Mouse (Mus musculus) macrophage (primary cell): ENCODE measurements around the gene Tmem170b. TPM values are rescaled to one million over a fixed set of nuclear protein-coding genes. Genes with fewer than 3 reads are reported as not detected.

Experiments
- H3K27ac ChIP-seq: fragments of 350-480 bp; formaldehyde crosslinking; 2 replicates; pipeline ENCODE4 v1.9.0; 2021
- H3K36me3 ChIP-seq: fragments of 350-480 bp; formaldehyde crosslinking; 2 replicates; pipeline ENCODE4 v1.9.0; 2021; ENCODE audit errors: inconsistent target
- H3K4me3 ChIP-seq: fragments of 350-480 bp; formaldehyde crosslinking; 2 replicates; pipeline ENCODE4 v1.9.0; 2021; ENCODE audit errors: inconsistent target
- H3K79me2 ChIP-seq: fragments of 350-480 bp; formaldehyde crosslinking; 2 replicates; pipeline ENCODE4 v1.9.0; 2021; ENCODE audit errors: inconsistent target
- WGBS: methylation state at CpG from one replicate; pipeline ENCODE4 v1.1.7; 2026; ENCODE audit warnings: inconsistent platforms; ENCODE audit not compliant: missing documents; 5-methylcytosine and 5-hydroxymethylcytosine counted together
- polyA plus RNA-seq: library from polyadenylated mRNA; stranded (reverse); fragments of 250-400 nt; gene quantifications from 3 replicates; pipeline ENCODE4 v1.2.4, GENCODE M21; 2018; ENCODE audit warnings: inconsistent platforms
- total RNA-seq, 78 experiments: library from RNA; depleted of rRNA; stranded (reverse); fragments of 250-400 nt; gene quantifications; 1 replicate in 9 of 78; 2 replicates in 24 of 78; 3 replicates in 43 of 78; 4 replicates in 2 of 78; pipeline ENCODE4 v1.2.4; 2018; ENCODE audit warnings: inconsistent platforms in 56 of 78

Tmem170b gene
- total RNA-seq (2018; cell fraction: chromatin; rRNA removed), result 10 to 100 TPM in 22 of 26 experiments, 1 to 10 TPM in 4; 4.7 to 55.0 (median 31.1) TPM
- 10 to 100 TPM; 19.7 to 37.9 (median 32.2) TPM for total RNA-seq (2018; cell fraction: cytosol; rRNA removed)
- 10 to 100 TPM; 16.1 to 78.5 (median 48.6) TPM for total RNA-seq (2018; cell fraction: nucleus; rRNA removed)
- polyA plus RNA-seq, result 11.1 to 15.2 TPM (median 13.8 TPM) in 3 replicates

DNA sequence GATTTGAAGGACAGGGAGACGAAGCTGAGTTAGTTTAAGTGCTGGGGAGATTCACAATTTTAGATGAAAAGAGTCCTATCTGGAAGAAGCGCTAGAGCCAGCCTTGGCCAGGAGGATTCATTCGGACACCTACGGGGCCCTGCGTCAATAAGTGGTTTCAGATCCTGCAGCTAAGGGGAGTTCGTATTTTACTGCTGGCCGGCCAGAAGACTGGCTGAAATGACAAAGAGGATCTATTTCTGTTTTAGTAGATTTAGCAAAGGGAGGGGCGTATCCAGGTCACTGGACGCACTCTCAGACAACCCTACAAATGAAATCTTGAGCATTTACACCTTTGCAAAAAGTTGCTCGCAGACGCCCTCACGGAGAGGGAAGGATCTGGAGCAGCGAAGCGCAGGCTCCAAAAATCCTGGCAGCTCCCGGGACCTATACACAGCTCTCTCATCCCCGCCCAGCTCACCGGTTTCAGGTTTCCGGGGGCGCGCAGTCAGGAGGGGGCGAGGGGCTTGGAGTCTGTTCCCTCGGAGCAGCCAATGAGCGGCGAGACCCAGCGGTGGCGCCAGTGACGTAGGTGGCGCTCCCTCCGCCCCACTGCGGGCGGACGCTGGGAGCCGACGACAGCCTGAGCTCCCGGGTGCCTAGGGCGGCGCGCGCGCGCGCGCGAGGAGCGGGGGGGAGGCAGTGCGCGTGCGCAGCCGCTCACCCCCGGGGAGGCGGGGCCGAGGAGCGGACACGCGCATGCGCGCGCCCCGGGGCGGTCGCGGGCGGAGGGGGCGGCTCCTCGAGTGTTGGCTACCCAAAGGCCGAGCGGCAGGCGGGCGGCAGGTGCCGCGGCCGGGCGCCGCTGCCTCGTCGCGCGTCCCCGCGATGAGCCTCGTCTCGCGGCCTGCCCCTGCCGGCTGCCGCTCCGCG, at the start of gene Tmem170b:
Gene Tmem170b (plus strand): TSS at position 809 of the 912 bp plus-strand sequence.
- under 1% methylated on average over 79 of the region's 87 CpGs for WGBS

DNA sequence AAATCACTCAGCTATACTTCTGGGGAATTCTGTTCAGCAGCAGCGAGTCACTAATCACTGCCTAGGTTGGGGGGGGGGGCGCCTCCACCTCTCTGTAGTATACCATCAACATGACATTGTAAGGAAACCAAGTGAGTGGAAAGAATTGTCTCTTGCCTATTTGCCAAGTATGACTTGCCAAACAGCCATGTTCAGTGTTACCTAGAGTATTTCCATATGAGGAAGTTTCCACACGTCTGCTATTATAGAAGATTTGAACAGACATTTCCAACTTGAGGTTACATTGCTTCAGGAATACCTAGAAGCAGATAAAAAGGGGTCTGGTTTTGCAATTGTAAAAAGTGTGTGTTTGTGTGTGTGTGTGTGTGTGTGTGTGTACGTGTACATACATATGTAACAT, 44.7 kb upstream of the Tmem170b start:
- no peak overlapping the region for H3K27ac ChIP-seq
- H3K79me2 ChIP-seq, result no peaks in the 10 kb centered on the region
- WGBS, result 94% methylated on average over 3 of the region's 4 CpGs
- no peaks in the 10 kb centered on the region for H3K36me3 ChIP-seq
- no peak overlapping the region for H3K4me3 ChIP-seq

More for the DNA sequence above, at the start of gene Tmem170b:
- H3K4me3 ChIP-seq, result peak within 1 kb of the TSS; percentile 67
- H3K27ac ChIP-seq, result peak within 1 kb of the TSS; percentile 92
- H3K36me3 ChIP-seq, result no peaks in the 10 kb centered on the region
- peaks cover 35% of the 10 kb centered on the region for H3K79me2 ChIP-seq

DNA sequence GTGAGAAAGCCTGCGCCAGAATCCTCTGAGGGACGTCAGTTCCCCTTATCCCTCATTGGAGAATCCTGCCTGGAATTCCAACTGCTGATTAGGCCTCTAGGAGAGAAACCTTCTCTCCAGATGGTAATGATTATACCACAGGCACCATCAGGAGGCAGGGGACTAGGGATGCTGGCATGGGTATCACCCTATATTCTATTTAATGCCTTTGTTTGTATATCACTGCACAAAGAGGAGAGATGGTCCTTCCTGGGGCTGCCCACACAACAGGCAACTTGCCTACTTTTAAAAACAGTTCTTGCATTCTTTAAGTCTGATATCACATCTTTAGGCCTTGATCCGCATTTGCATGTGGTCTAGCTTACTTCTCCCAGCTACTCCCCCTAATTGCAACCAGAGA, 37.3 kb upstream of the Tmem170b start:
- Histone ChIP-seq H3K27ac (no peak overlapping the region), H3K4me3 (no peak overlapping the region), H3K36me3 (no peaks in the 10 kb centered on the region), H3K79me2 (no peaks in the 10 kb centered on the region)
- WGBS, result 100% methylated on average over 3 of the region's 3 CpGs

DNA sequence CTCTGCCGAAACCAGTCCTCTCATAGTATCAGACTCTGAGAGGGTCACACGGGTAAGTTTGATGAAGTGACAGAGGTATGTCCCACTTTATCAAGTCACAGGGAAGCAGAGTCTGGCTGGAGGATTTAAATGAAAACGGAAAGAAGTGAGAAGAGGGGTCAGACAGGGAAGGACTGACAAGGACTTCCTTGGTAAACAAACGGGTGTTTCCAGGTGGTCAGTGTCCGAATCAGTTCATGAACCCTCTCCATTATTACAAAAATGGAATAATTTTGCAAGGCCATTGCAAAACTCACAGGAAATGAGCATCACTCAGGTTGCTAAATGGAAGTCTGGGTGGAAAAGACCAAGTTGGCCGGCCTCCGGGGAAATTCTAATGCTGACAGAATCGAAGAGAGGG, 36.8 kb upstream of the Tmem170b start:
- no peaks in the 10 kb centered on the region for H3K79me2 ChIP-seq
- H3K4me3 ChIP-seq, result no peak overlapping the region
- no peak overlapping the region for H3K27ac ChIP-seq
- 64% methylated on average over 6 of the region's 8 CpGs for WGBS
- no peaks in the 10 kb centered on the region for H3K36me3 ChIP-seq

DNA sequence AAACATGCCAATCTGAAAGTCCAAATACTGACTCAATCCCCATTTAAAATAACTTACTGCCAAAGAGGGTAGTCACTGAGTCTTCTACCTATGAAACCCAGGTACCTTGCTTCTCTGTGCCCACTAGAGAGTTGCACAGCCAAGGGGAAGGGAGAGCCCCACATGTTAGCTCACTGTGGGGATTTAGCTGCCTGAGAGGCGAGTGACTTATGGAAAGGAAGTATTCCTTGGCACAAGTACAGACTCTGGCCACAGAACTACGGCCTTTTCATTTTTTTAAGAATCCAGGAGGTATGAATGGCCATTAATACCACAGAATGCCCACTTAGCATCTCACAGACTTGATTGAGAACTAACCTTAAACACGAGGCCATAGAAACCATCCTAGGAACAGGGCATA, 35.9 kb upstream of the Tmem170b start:
- WGBS, result 80% methylated on average over 3 of the region's 3 CpGs
- H3K79me2 ChIP-seq, result no peaks in the 10 kb centered on the region
- no peaks in the 10 kb centered on the region for H3K36me3 ChIP-seq
- no peak overlapping the region for H3K4me3 ChIP-seq
- H3K27ac ChIP-seq, result no peak overlapping the region

DNA sequence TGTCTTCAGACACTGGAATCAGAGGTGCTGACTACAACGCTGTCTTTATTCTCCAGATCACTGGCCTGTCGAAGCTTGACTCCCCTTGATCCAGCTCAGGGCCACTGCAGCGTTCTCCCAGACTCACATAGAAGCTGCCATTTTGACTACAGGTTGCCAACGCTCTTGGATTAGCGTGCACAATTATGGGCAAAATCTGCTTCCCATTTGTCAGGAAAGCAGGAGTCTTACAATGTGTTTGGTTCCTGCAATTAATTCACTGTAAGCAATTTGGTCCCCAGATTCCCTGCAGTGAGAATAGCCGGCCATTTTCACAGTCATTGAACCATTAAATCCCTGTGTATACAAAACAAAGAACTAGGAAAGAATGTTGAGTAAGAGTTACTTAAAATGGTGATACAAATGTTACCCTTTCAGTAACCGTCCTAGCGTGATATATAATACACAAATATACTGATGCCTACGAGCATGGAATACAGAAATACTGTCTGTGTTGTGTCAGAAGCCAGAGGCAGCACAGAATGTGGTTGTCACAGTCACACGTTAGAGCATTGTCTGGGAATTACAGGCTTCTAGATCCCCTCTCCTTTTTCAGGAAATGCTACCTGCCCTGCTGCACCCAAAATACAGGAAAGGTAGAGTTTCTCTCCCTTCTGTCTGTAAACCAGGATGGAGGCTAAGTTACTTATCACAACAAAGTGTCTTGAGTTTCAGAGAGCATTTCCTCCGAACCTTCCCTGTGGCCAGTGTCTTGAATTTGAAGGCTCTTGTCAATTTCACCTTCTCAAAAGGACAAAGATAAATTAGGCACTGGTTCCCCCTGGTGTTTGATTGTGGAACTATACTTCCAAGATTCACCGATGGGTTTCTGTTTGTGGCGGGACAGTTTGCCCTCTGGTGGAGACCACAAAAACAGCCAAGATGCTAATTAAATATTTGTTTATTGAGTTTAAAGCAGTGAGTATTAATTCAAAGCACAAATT, 34.0 kb upstream of the Tmem170b start:
- WGBS, result 70% methylated on average over 12 of the region's 13 CpGs
- no peaks in the 10 kb centered on the region for H3K79me2 ChIP-seq
- no peaks in the 10 kb centered on the region for H3K36me3 ChIP-seq
- no peak overlapping the region for H3K4me3 ChIP-seq
- H3K27ac ChIP-seq, result no peak overlapping the region

DNA sequence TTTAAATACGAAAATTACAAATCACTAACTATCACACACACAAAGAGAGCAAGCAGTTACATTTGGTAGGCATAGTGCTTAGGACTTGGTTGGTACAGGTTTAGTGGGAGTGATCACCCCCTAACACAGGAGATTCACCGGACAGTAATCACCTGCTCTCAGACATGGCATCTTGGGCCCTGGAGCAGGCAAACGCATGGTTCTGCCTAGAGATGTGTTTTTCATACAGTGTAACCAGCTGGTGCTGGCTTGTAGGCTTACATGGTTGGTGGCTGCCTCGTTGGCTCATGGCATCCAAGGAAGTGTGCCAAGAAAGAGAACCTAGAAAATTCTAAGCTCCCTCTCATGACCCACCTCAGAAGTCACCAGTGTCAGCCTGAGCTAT, 33.4 kb upstream of the Tmem170b start:
- no peak overlapping the region for H3K4me3 ChIP-seq
- 45% methylated on average over 4 of the region's 4 CpGs for WGBS
- H3K27ac ChIP-seq, result no peak overlapping the region
- no peaks in the 10 kb centered on the region for H3K79me2 ChIP-seq
- H3K36me3 ChIP-seq, result no peaks in the 10 kb centered on the region

DNA sequence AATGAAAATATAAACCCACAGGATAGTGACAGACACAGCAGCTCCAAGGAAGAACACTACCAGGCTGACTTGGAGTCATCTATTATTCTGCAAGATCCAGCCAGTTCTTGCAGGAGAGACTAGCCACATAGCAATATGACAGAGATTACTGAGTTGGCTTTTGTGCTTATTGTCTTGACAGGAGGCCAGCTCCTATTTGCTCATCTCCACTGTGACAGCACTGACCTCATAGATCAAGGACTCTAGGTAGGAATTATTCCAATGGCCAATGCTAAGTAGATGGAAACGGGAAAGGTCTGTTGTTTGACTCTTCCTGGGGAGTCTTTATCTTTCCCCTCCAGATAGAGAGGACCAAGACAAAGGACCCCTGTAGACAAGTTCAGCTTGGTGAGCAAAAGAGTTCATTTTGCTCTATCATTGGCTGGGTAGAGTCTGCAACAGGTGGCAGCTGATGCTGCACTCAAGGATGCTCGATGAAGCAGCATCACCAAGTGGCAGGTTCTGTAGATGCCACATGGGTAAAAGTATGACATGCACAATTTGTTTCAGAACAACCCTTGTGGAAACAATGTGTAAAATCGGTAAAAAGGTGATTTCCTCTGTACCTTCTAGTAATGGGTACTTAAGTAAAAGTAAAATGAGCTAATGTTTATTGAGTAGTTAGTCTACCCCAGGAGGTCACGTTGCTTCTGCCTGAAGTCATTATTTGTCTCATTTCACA, 32.4 kb upstream of the Tmem170b start:
- Histone ChIP-seq H3K79me2 (no peaks in the 10 kb centered on the region), H3K27ac (no peak overlapping the region), H3K36me3 (no peaks in the 10 kb centered on the region), H3K4me3 (no peak overlapping the region)
- WGBS, result 56% methylated on average over 4 of the region's 4 CpGs

DNA sequence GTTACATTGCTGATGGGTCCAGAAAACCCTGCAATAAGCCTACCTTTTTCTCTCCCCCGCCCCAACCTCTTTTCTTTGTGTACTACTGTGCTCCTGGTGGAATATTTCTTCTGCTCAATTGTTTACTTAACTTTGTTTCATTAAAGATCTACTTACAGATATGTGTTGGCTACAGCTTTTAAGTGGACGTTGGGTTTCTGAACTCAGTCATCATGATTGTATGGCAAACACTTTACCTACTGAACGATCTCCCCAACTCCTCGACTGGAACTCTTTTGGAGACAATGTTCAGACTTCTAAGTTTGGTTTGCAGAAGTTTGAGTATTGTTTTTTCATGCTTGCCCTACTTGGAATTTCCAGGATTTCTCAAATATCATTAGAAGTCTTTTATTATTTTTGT, 24.6 kb upstream of the Tmem170b start:
- 98% methylated on average over 4 of the region's 4 CpGs for WGBS
- H3K79me2 ChIP-seq, result no peaks in the 10 kb centered on the region
- no peak overlapping the region for H3K4me3 ChIP-seq
- H3K27ac ChIP-seq, result no peak overlapping the region
- no peaks in the 10 kb centered on the region for H3K36me3 ChIP-seq

DNA sequence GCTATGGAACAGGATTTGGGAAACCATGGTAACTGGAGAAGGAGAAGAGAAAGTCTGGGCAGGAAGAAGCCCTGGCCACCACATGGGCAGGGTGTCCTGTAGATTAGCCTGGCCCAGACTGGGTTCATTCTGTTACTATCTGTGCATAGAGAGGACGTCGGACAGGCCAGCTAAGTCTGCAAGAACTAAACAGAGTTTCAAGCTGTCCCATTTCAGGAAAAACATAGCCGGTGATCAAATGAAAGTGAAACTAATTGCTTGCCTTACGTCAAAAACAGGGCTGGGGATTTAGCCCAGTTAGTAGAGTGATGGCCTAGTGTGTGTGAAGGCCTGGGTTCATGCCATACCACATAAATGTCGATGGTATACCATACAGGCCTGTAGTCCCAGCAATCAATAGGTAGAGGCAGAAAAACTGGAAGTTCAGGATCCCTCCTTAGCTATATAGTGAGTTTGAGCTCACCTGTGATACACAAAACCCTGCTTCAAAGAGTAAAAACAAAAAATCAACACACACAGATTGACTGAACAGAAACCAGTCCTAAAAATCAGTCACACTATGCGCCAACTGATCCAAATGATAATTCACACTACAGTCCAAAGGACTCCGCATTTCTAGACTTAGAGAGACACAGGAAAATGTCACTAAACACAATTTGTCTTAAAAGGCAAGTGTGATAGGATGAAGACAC, 21.9 kb upstream of the Tmem170b start:
- Histone ChIP-seq H3K27ac (peak overlapping the region; percentile 22), H3K79me2 (no peaks in the 10 kb centered on the region), H3K36me3 (no peaks in the 10 kb centered on the region), H3K4me3 (peak overlapping the region; percentile 11)
- 32% methylated on average over 7 of the region's 7 CpGs for WGBS

DNA sequence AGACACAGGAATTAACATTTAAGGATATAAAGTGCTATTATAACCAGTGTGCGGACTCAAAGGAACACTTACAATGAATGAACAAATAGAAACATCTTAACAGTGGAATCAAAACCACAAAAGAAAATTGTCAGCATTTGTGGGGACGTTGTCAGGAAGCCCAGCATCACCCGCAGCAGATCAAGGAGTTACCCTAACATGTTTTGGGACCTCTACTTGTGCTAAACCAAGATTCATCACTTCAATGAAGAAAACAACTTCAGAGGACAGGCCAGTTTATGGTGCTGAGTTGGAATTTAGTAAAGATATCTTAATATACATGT, 21.4 kb upstream of the Tmem170b start:
- Histone ChIP-seq H3K36me3 (no peaks in the 10 kb centered on the region), H3K4me3 (no peak overlapping the region), H3K79me2 (no peaks in the 10 kb centered on the region), H3K27ac (no peak overlapping the region)
- 61% methylated on average over 3 of the region's 3 CpGs for WGBS

DNA sequence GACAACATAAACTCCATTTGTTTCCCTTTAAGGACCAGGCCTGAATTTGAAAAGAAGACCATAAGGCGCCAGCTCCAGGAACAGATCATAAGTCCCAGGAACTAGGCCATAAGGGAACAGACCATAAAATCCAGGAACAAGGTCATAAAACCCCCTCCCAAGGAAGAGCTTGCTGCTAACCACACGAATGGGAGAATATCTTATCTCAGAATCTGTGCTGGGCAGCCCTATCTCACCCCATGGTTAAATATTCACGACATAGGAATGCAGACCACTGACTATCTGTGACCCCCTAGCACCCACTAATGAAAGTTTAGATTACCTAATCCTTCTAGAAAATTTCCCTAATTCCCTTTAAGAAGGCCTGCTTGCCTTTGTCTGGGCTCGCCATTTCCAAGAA, 20.8 kb upstream of the Tmem170b start:
- H3K4me3 ChIP-seq, result no peak overlapping the region
- H3K36me3 ChIP-seq, result no peaks in the 10 kb centered on the region
- H3K79me2 ChIP-seq, result no peaks in the 10 kb centered on the region
- no peak overlapping the region for H3K27ac ChIP-seq
- WGBS, result 91% methylated on average over 4 of the region's 4 CpGs

DNA sequence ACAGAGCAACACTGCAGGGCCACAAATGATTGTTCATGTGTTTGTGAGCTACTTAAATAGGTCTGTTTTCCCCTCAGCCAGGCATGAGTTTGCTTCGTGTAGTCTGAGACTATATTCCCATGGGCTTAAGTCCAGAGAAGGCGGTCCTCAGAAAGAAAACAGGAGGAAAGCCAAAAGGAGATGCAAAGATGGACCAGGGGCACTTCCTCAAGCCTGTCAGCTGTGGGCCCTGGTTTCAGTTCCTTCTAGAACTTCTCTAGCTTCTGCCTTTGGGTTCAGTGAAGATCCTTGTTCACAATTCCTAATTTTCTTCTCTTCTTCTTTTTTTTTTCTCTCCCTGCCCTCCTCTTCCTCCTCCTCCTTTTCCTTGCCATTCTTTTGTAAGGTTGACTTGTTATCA, 9.0 kb upstream of the Tmem170b start:
- Histone ChIP-seq H3K27ac (peak overlapping the region; percentile 46), H3K79me2 (no peaks in the 10 kb centered on the region), H3K36me3 (no peaks in the 10 kb centered on the region), H3K4me3 (no peak overlapping the region)
- 8% methylated on average over 2 of the region's 2 CpGs for WGBS

DNA sequence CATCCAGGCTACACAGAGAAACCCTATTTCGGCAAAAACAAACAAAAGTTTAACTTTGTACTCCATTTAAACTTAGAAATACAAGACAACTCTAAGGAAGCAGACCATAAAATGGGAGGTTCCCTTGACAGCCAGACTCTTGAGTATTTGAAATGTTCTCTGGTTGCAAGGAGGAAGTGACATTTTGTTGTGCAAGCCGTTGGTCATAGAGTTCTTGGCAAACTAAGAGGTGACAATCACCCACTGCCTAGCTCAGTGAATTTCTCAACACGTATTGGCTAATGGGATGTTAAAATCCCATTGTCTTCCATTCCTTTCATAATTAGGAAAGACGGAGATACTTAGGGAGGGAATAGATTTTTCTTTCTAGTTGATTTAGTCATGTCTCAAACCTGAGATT, 5.7 kb upstream of the Tmem170b start:
- Histone ChIP-seq H3K4me3 (no peak overlapping the region), H3K36me3 (no peaks in the 10 kb centered on the region), H3K27ac (peak overlapping the region; percentile 78), H3K79me2 (no peaks in the 10 kb centered on the region)
- WGBS, result 10% methylated on average over 4 of the region's 4 CpGs
